Mouse (Mus musculus): Measurements from ENCODE around the gene Tmem210. TPM values are rescaled to one million over a fixed set of nuclear protein-coding genes. Genes with fewer than 3 reads are reported as not detected.

Tmem210 gene
- total and polyA plus RNA-seq, 3 experiments = not detected

- no peak for TF ChIP-seq POLR2AphosphoS5 (IDR thresholded peaks at IDR 0.05; ENCODE audit: insufficient replicate concordance, low read depth, low read length)
- no peak for TF ChIP-seq GATA2 (IDR thresholded peaks at IDR 0.05; ENCODE audit: borderline replicate concordance, low read depth, low read length)
- peak; percentile 46; the same call in 1 of the 2 replicates for TF ChIP-seq CTCF (IDR thresholded peaks at IDR 0.05; ENCODE audit: low read depth, low read length)
- no peak for TF ChIP-seq GATA1 (IDR thresholded peaks at IDR 0.05; ENCODE audit: borderline replicate concordance, low read length)
- TF ChIP-seq TAL1 (conservative IDR thresholded peaks at IDR 0.05; ENCODE audit: low read depth, low read length) = no peak
- DNase-seq (ENCODE audit: low spot score) = no peak
These were observed 29.1 kb upstream of the Tmem210 start for GRCm38 (mm10) chr2:25258887-25259286.

GRCm38 (mm10) chr2:25261870-25262269, 26.1 kb upstream of the Tmem210 start:
- H3K27me3 ChIP-seq (ENCODE audit: insufficient read depth, low read length) = no peaks in the 10 kb centered on the region
- TF ChIP-seq TAL1 (conservative IDR thresholded peaks at IDR 0.05; ENCODE audit: low read depth, low read length) = no peak

More at GRCm38 (mm10) chr2:25258887-25259286, 29.1 kb upstream of the Tmem210 start:
- Histone ChIP-seq H3K4me1 (ENCODE audit: insufficient read depth, low read depth, low read length) (peaks cover 48% of the 10 kb centered on the region), H3K4me3 (ENCODE audit: low read depth, low read length) (no peak overlapping the region), H3K36me3 (replicated peaks) (peaks cover 20% of the 10 kb centered on the region), H3K27me3 (ENCODE audit: insufficient read depth, low read length) (no peaks in the 10 kb centered on the region), H3K9me3 (replicated peaks) (no peaks in the 10 kb centered on the region)
- no peak for ATAC-seq (ENCODE audit: extremely low read depth, insufficient number of reproducible peaks, low FRiP score, poor library complexity, severe bottlenecking)

GRCm38 (mm10) chr2:25262291-25262767, 25.6 kb upstream of the Tmem210 start, which contains the start of gene Tprn:
Gene Tprn, plus strand, starts transcription at chr2:25262618.
- H3K4me3 ChIP-seq (ENCODE audit: low read depth, low read length) = peak within 1 kb of the TSS; percentile 89
- peaks cover 45% of the 10 kb centered on the region for H3K36me3 ChIP-seq (replicated peaks)
- ATAC-seq (ENCODE audit: extremely low read depth, insufficient number of reproducible peaks, low FRiP score, poor library complexity, severe bottlenecking) (peak; percentile 98), DNase-seq (ENCODE audit: low spot score) (peak; percentile 99)
- H3K27me3 ChIP-seq (ENCODE audit: insufficient read depth, low read length) = no peaks in the 10 kb centered on the region
- H3K9me3 ChIP-seq (replicated peaks) = no peaks in the 10 kb centered on the region
- no peak for TF ChIP-seq CTCF (IDR thresholded peaks at IDR 0.05; ENCODE audit: low read depth, low read length)
- TF ChIP-seq TAL1 (conservative IDR thresholded peaks at IDR 0.05; ENCODE audit: low read depth, low read length) = no peak
- no peak for TF ChIP-seq GATA2 (IDR thresholded peaks at IDR 0.05; ENCODE audit: borderline replicate concordance, low read depth, low read length)
- TF ChIP-seq POLR2AphosphoS5 (IDR thresholded peaks at IDR 0.05; ENCODE audit: insufficient replicate concordance, low read depth, low read length) = no peak
- no peak for TF ChIP-seq GATA1 (IDR thresholded peaks at IDR 0.05; ENCODE audit: borderline replicate concordance, low read length)
- H3K4me1 ChIP-seq (ENCODE audit: insufficient read depth, low read depth, low read length) = peaks cover 66% of the 10 kb centered on the region

More at GRCm38 (mm10) chr2:25261870-25262269, 26.1 kb upstream of the Tmem210 start:
- Histone ChIP-seq H3K9me3 (replicated peaks) (no peaks in the 10 kb centered on the region), H3K4me3 (ENCODE audit: low read depth, low read length) (peak overlapping the region; percentile 89), H3K36me3 (replicated peaks) (peaks cover 43% of the 10 kb centered on the region), H3K4me1 (ENCODE audit: insufficient read depth, low read depth, low read length) (peaks cover 65% of the 10 kb centered on the region)
- ATAC-seq (ENCODE audit: extremely low read depth, insufficient number of reproducible peaks, low FRiP score, poor library complexity, severe bottlenecking) (no peak), DNase-seq (ENCODE audit: low spot score) (no peak)

GRCm38 (mm10) chr2:25262795-25263622, 24.9 kb upstream of the Tmem210 start:
- peak overlapping the region; percentile 89 for H3K4me3 ChIP-seq (ENCODE audit: low read depth, low read length)
- H3K9me3 ChIP-seq (replicated peaks) = no peaks in the 10 kb centered on the region
- DNase-seq (ENCODE audit: low spot score) (no peak), ATAC-seq (ENCODE audit: extremely low read depth, insufficient number of reproducible peaks, low FRiP score, poor library complexity, severe bottlenecking) (no peak)
- TF ChIP-seq GATA2 (IDR thresholded peaks at IDR 0.05; ENCODE audit: borderline replicate concordance, low read depth, low read length) (no peak), CTCF (IDR thresholded peaks at IDR 0.05; ENCODE audit: low read depth, low read length) (no peak), GATA1 (IDR thresholded peaks at IDR 0.05; ENCODE audit: borderline replicate concordance, low read length) (no peak), TAL1 (conservative IDR thresholded peaks at IDR 0.05; ENCODE audit: low read depth, low read length) (no peak), POLR2AphosphoS5 (IDR thresholded peaks at IDR 0.05; ENCODE audit: insufficient replicate concordance, low read depth, low read length) (no peak)
- H3K4me1 ChIP-seq (ENCODE audit: insufficient read depth, low read depth, low read length) = peaks cover 70% of the 10 kb centered on the region
- H3K36me3 ChIP-seq (replicated peaks) = peaks cover 52% of the 10 kb centered on the region
- H3K27me3 ChIP-seq (ENCODE audit: insufficient read depth, low read length) = no peaks in the 10 kb centered on the region

- Histone ChIP-seq H3K36me3 (replicated peaks) (peaks cover 56% of the 10 kb centered on the region), H3K9me3 (replicated peaks) (no peaks in the 10 kb centered on the region), H3K4me1 (ENCODE audit: insufficient read depth, low read depth, low read length) (peaks cover 74% of the 10 kb centered on the region), H3K4me3 (ENCODE audit: low read depth, low read length) (peak overlapping the region; percentile 89), H3K27me3 (ENCODE audit: insufficient read depth, low read length) (no peaks in the 10 kb centered on the region)
- ATAC-seq (ENCODE audit: extremely low read depth, insufficient number of reproducible peaks, low FRiP score, poor library complexity, severe bottlenecking) (no peak), DNase-seq (ENCODE audit: low spot score) (no peak)
- TF ChIP-seq TAL1 (conservative IDR thresholded peaks at IDR 0.05; ENCODE audit: low read depth, low read length) (no peak), CTCF (IDR thresholded peaks at IDR 0.05; ENCODE audit: low read depth, low read length) (no peak), POLR2AphosphoS5 (IDR thresholded peaks at IDR 0.05; ENCODE audit: insufficient replicate concordance, low read depth, low read length) (no peak), GATA2 (IDR thresholded peaks at IDR 0.05; ENCODE audit: borderline replicate concordance, low read depth, low read length) (no peak), GATA1 (IDR thresholded peaks at IDR 0.05; ENCODE audit: borderline replicate concordance, low read length) (no peak)
These were observed 24.2 kb upstream of the Tmem210 start for GRCm38 (mm10) chr2:25263623-25264285.

GRCm38 (mm10) chr2:25264286-25264660, 23.7 kb upstream of the Tmem210 start:
- DNase-seq (ENCODE audit: low spot score) (no peak), ATAC-seq (ENCODE audit: extremely low read depth, insufficient number of reproducible peaks, low FRiP score, poor library complexity, severe bottlenecking) (no peak)
- Histone ChIP-seq H3K9me3 (replicated peaks) (no peaks in the 10 kb centered on the region), H3K4me1 (ENCODE audit: insufficient read depth, low read depth, low read length) (peaks cover 79% of the 10 kb centered on the region), H3K4me3 (ENCODE audit: low read depth, low read length) (peak overlapping the region; percentile 89; the same call in 1 of the 2 replicates), H3K36me3 (replicated peaks) (peaks cover 60% of the 10 kb centered on the region), H3K27me3 (ENCODE audit: insufficient read depth, low read length) (no peaks in the 10 kb centered on the region)
- TF ChIP-seq CTCF (IDR thresholded peaks at IDR 0.05; ENCODE audit: low read depth, low read length) = no peak
- no peak for TF ChIP-seq GATA1 (IDR thresholded peaks at IDR 0.05; ENCODE audit: borderline replicate concordance, low read length)
- no peak for TF ChIP-seq TAL1 (conservative IDR thresholded peaks at IDR 0.05; ENCODE audit: low read depth, low read length)
- no peak for TF ChIP-seq POLR2AphosphoS5 (IDR thresholded peaks at IDR 0.05; ENCODE audit: insufficient replicate concordance, low read depth, low read length)
- TF ChIP-seq GATA2 (IDR thresholded peaks at IDR 0.05; ENCODE audit: borderline replicate concordance, low read depth, low read length) = no peak

Data from G1E (cell line).